Mouse (Mus musculus) liver, embryonic 14.5 days (tissue): ENCODE measurements around the gene Zfp710. TPM values are rescaled to one million over a fixed set of nuclear protein-coding genes. Genes with fewer than 3 reads are reported as not detected.

ENCODE experiments used
- ATAC-seq: fragments of 200-750 bp; cut with Nextera tagmentation; 2 replicates; pipeline ENCODE4 v1.8.0; 2017; ENCODE audit warnings: moderate number of reproducible peaks, mild to moderate bottlenecking, moderate library complexity; ENCODE audit not compliant: insufficient read depth
- DNase-seq, 3 experiments: peaks; one replicate each; pipeline ENCODE4 v3.0.0-alpha.2; 2012 to 2013; ENCODE audit warnings: low read depth in 3 of 3, low spot score in 3 of 3
- H3K27ac ChIP-seq: fragments of 300-500 bp; sonication (generic); 2 replicates; pipeline ENCODE4 v1.5.1; 2014; ENCODE audit warnings: moderate library complexity, mild to moderate bottlenecking, control low read depth, inconsistent platforms
- H3K27me3 ChIP-seq: fragments of 300-500 bp; sonication (generic); 2 replicates; pipeline ENCODE4 v1.6.1; 2014; ENCODE audit warnings: mild to moderate bottlenecking, low read length, moderate library complexity; ENCODE audit not compliant: control insufficient read depth, insufficient read depth
- H3K36me3 ChIP-seq: fragments of 300-500 bp; sonication (generic); replicated peaks from 2 replicates; pipeline ENCODE4 v1.6.1; 2014; ENCODE audit warnings: low read depth; ENCODE audit not compliant: control insufficient read depth, insufficient read depth
- H3K4me1 ChIP-seq, 2 experiments: fragments of 200-500 bp in 1 of 2; fragments of 300-500 bp in 1 of 2; sonication (generic) in 1 of 2; replicated peaks; 2 replicates each; pipeline ENCODE4 v1.6.1; 2012 to 2014; ENCODE audit warnings: antibody characterized with exemption in 1 of 2, inconsistent platforms in 1 of 2, low read length in 1 of 2; ENCODE audit not compliant: control insufficient read depth in 2 of 2, insufficient read depth in 2 of 2
- H3K4me2 ChIP-seq: fragments of 300-500 bp; sonication (generic); 2 replicates; pipeline ENCODE4 v1.6.1; 2014; ENCODE audit warnings: low read depth, mild to moderate bottlenecking, control low read depth, moderate library complexity
- H3K4me3 ChIP-seq, 2 experiments: fragments of 200-500 bp in 1 of 2; fragments of 300-500 bp in 1 of 2; sonication (generic) in 1 of 2; 2 replicates each; pipeline ENCODE4 v1.5.1; 2012 to 2014; ENCODE audit warnings: low read depth in 2 of 2, low read length in 2 of 2, mild to moderate bottlenecking in 2 of 2, control low read depth in 1 of 2, inconsistent platforms in 1 of 2, moderate library complexity in 1 of 2; ENCODE audit not compliant: insufficient read depth in 1 of 2
- H3K9ac ChIP-seq: fragments of 300-500 bp; sonication (generic); replicated peaks from 2 replicates; pipeline ENCODE4 v1.6.1; 2014; ENCODE audit warnings: mild to moderate bottlenecking, control low read depth, moderate library complexity
- H3K9me3 ChIP-seq: fragments of 300-500 bp; sonication (generic); 2 replicates; pipeline ENCODE4 v1.6.1; 2016; ENCODE audit warnings: low read length, mixed read lengths; ENCODE audit not compliant: control insufficient read depth
- CTCF ChIP-seq: IDR thresholded peaks from 2 replicates; pipeline ENCODE4 v1.5.1; 2016; ENCODE audit warnings: antibody characterized with exemption, low read depth, control low read depth
- EP300 ChIP-seq: IDR thresholded peaks from 2 replicates; pipeline ENCODE4 v1.6.1; 2016; ENCODE audit warnings: antibody characterized with exemption, low read depth
- WGBS: fragments of 180-500 bp; shearing (Covaris S2); extraction: QIAGEN DNeasy Blood & Tissue Kit; methylation state at CpG from one replicate; pipeline ENCODE4 v1.1.7; 2014; ENCODE audit not compliant: insufficient replicate concordance; 5-methylcytosine and 5-hydroxymethylcytosine counted together
- polyA plus RNA-seq, 2 experiments: library from polyadenylated mRNA; depleted of rRNA in 1 of 2; stranded (reverse) in 1 of 2; unstranded in 1 of 2; fragments of >200 nt; fragmentation: Nextera tagmentation in 1 of 2; extraction: Ambion mirVana in 1 of 2; gene quantifications; 2 replicates each; pipeline versions ENCODE4 v1.2.1 to v1.2.3; 2012 to 2014

The Zfp710 gene
- polyA plus RNA-seq, 2 experiments, result 3.7 to 5.9 TPM

- no peaks in the 10 kb centered on the region for H3K9me3 ChIP-seq
- WGBS, result 5% methylated on average over 23 of the region's 23 CpGs
- H3K36me3 ChIP-seq, result no peaks in the 10 kb centered on the region
- peak overlapping the region; percentile 77 to 79 for H3K4me3 ChIP-seq
- DNase-seq (no peak), ATAC-seq (no peak)
- peak overlapping the region; percentile 69 for H3K4me2 ChIP-seq
- H3K4me1 ChIP-seq, result peaks cover 4 to 14% of the 10 kb centered on the region in 2 experiments; a peak in 3 of 4 replicates
- no peak for TF ChIP-seq CTCF
- TF ChIP-seq EP300, result no peak
- peak overlapping the region; percentile 75 for H3K9ac ChIP-seq
- H3K27ac ChIP-seq, result peak overlapping the region; percentile 46; the same call in 1 of the 2 replicates
- peaks cover 13% of the 10 kb centered on the region for H3K27me3 ChIP-seq
Measured at GRCm38 (mm10) chr7:80027636-80028417, 3.2 kb downstream of the Zfp710 start.

DNA sequence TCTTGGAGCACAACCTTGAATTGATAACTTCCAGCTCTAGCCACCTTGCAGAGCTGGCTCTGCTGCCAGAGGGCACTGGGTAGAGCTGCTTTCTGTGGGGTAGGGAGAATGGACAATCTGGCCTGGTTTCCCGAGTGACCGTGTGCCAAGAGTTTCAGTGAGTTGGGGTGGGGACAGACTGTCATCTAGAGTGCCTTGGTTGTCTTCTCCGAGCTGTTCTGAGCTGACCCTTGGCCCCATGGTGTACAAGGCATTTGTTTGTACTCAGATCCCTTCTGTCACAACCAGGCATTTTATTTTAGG lies 3.8 kb downstream of the Zfp710 start:
- DNase-seq, result no peak
- Histone ChIP-seq H3K9ac (no peak overlapping the region), H3K4me1 (peaks cover 8 to 20% of the 10 kb centered on the region in 2 experiments; a peak in 3 of 4 replicates), H3K36me3 (no peaks in the 10 kb centered on the region), H3K4me3 (peak overlapping the region; percentile 41 to 77), H3K9me3 (no peaks in the 10 kb centered on the region), H3K27ac (no peak overlapping the region), H3K4me2 (peak overlapping the region; percentile 69), H3K27me3 (peaks cover 13% of the 10 kb centered on the region)
- TF ChIP-seq EP300, result no peak
- no peak for TF ChIP-seq CTCF
- 31% methylated on average over 3 of the region's 3 CpGs for WGBS
- ATAC-seq, result no peak

DNA sequence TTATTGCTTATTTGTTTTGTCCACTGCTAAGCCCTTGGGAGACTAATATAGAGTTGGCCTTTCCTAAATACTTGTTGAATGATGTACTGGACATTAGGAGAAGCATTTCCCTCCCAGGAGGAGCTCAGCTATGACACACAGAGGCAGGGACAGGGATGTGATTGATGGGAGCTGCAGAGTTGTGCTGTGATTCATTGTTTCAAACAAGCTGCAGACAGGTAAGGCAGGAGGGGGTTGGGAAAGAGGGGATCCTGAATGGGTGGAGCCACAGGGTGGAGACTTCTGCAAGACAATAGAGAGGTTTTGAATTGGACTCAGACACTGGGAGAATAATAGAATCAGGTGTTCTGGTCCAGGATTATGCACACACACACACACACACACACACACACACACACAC lies 5.4 kb downstream of the Zfp710 start:
- no peaks in the 10 kb centered on the region for H3K9me3 ChIP-seq
- no peak for TF ChIP-seq EP300
- no peak for TF ChIP-seq CTCF
- DNase-seq (no peak), ATAC-seq (no peak)
- H3K36me3 ChIP-seq, result no peaks in the 10 kb centered on the region
- H3K4me1 ChIP-seq, result peaks cover 10 to 32% of the 10 kb centered on the region in 2 experiments; a peak in 3 of 4 replicates
- H3K27ac ChIP-seq, result no peak overlapping the region
- no peak overlapping the region for H3K9ac ChIP-seq
- peaks cover 12% of the 10 kb centered on the region for H3K27me3 ChIP-seq
- no peak overlapping the region for H3K4me2 ChIP-seq
- no peak overlapping the region for H3K4me3 ChIP-seq

DNA sequence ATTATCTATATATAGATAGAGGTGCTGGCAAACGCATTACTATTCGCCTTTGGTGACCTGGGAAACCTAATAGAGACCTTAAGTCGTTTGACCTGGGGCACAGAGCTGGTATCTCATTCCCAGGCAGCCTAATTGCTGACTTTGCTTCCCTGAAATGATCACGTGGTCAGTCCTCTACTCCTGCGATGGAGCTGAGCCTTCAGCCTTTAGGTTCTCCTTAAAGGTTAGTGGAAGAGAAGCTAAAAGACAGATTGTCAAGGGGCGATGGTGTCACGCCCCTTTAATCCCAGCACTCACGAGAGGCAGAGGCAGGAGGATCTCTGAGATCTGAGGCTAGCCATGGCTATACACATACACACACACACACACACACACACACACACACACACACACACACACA lies 5.9 kb downstream of the Zfp710 start:
- DNase-seq (no peak), ATAC-seq (no peak)
- H3K4me2 ChIP-seq, result no peak overlapping the region
- no peaks in the 10 kb centered on the region for H3K36me3 ChIP-seq
- H3K27ac ChIP-seq, result no peak overlapping the region
- peaks cover 7% of the 10 kb centered on the region for H3K27me3 ChIP-seq
- H3K4me1 ChIP-seq, result peaks cover 13 to 37% of the 10 kb centered on the region in 2 experiments; a peak in 3 of 4 replicates
- H3K9ac ChIP-seq, result no peak overlapping the region
- WGBS, result 62% methylated on average over 8 of the region's 8 CpGs
- no peak for TF ChIP-seq CTCF
- no peak for TF ChIP-seq EP300
- H3K9me3 ChIP-seq, result no peaks in the 10 kb centered on the region
- no peak overlapping the region for H3K4me3 ChIP-seq

DNA sequence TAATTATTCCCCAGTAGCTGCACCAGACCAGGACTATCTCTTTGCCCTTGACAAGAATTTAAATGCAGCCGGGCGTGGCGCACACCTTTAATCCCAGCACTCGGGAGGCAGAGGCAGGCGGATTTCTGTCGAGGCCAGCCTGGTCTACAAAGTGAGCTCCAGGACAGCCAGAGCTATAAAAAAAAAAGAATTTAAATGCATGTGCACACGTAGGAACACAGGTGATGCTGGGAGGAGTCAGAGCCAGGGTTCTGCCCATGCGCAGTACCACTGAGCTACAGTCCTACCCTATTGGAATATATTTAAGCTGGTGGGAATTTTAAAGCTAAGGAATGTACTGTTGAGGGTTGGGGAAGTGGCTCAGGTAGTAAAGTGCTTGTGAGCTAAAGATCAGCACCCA lies 6.4 kb downstream of the Zfp710 start:
- H3K4me3 ChIP-seq, result no peak overlapping the region
- 75% methylated on average over 8 of the region's 8 CpGs for WGBS
- no peak overlapping the region for H3K9ac ChIP-seq
- H3K4me2 ChIP-seq, result no peak overlapping the region
- ATAC-seq, result no peak
- no peaks in the 10 kb centered on the region for H3K9me3 ChIP-seq
- H3K36me3 ChIP-seq, result no peaks in the 10 kb centered on the region
- peaks cover 3% of the 10 kb centered on the region; the same call in 1 of the 2 replicates for H3K27me3 ChIP-seq
- no peak for DNase-seq
- no peak for TF ChIP-seq CTCF
- H3K4me1 ChIP-seq, result peaks cover 13 to 42% of the 10 kb centered on the region in 2 experiments; a peak in 3 of 4 replicates
- no peak overlapping the region for H3K27ac ChIP-seq
